Mouse (Mus musculus) myocyte (in vitro differentiated cells): ENCODE measurements around the gene Cst6. TPM values are rescaled to one million over a fixed set of nuclear protein-coding genes. Genes with fewer than 3 reads are reported as not detected.
A peak's percentile ranks its signal among the peaks of the same experiment; 100 is the strongest.

Experiments
- H3K27me3 ChIP-seq: one replicate; pipeline ENCODE4 v1.6.1; 2011; ENCODE audit not compliant: control insufficient read depth, insufficient read depth, insufficient read length
- H3K36me3 ChIP-seq: one replicate; pipeline ENCODE4 v1.6.1; 2011; ENCODE audit not compliant: control insufficient read depth, insufficient read depth
- H3K4me2 ChIP-seq: one replicate; pipeline ENCODE4 v1.6.1; 2011; ENCODE audit warnings: low read depth, control low read depth
- H3K4me3 ChIP-seq: one replicate; pipeline ENCODE4 v1.5.1; 2011; ENCODE audit warnings: mild to moderate bottlenecking, control low read depth, moderate library complexity
- H3K79me2 ChIP-seq: one replicate; pipeline ENCODE4 v1.6.1; 2011; ENCODE audit not compliant: control insufficient read depth, insufficient read depth
- H3ac ChIP-seq: one replicate; pipeline ENCODE4 v1.6.1; 2011; ENCODE audit not compliant: control insufficient read depth, insufficient read length
- CEBPB ChIP-seq: IDR thresholded peaks from 2 replicates; pipeline ENCODE4 v1.6.1; 2011; ENCODE audit warnings: mild to moderate bottlenecking, moderate library complexity; ENCODE audit not compliant: poor library complexity, insufficient read depth, severe bottlenecking
- E2F4 ChIP-seq: IDR thresholded peaks from one replicate; pipeline ENCODE4 v1.6.1; 2011; ENCODE audit warnings: mild to moderate bottlenecking, control low read depth, moderate library complexity; ENCODE audit not compliant: insufficient read depth
- MAX ChIP-seq: IDR thresholded peaks from one replicate; pipeline ENCODE4 v1.6.1; 2011; ENCODE audit warnings: low read depth, mild to moderate bottlenecking, control low read depth
- MYOD1 ChIP-seq, 3 experiments: IDR thresholded peaks; one replicate each; pipeline ENCODE4 v1.6.1; 2011; ENCODE audit warnings: control low read depth in 2 of 3, low read depth in 2 of 3, mild to moderate bottlenecking in 2 of 3, moderate library complexity in 1 of 3; ENCODE audit not compliant: insufficient read length in 2 of 3, control insufficient read depth in 1 of 3
- MYOG ChIP-seq, 3 experiments: IDR thresholded peaks; one replicate each; pipeline ENCODE4 v1.6.1; 2011; ENCODE audit warnings: control low read depth in 2 of 3, low read depth in 2 of 3, mild to moderate bottlenecking in 2 of 3; ENCODE audit not compliant: insufficient read length in 2 of 3, control insufficient read depth in 1 of 3, insufficient read depth in 1 of 3
- POLR2A ChIP-seq: IDR thresholded peaks from one replicate; pipeline ENCODE4 v1.6.1; 2011; ENCODE audit warnings: low read depth, mild to moderate bottlenecking, control low read depth, moderate library complexity; ENCODE audit not compliant: insufficient read length
- POLR2AphosphoS2 ChIP-seq: IDR thresholded peaks from one replicate; pipeline ENCODE4 v1.6.1; 2011; ENCODE audit warnings: low read depth, control low read depth; ENCODE audit not compliant: insufficient read length
- REST ChIP-seq: IDR thresholded peaks from one replicate; pipeline ENCODE4 v1.6.1; 2011; ENCODE audit warnings: mild to moderate bottlenecking, control low read depth, moderate library complexity; ENCODE audit not compliant: insufficient read depth, insufficient read length
- SRF ChIP-seq: IDR thresholded peaks from one replicate; pipeline ENCODE4 v1.6.1; 2011; ENCODE audit warnings: low read depth; ENCODE audit not compliant: control insufficient read depth, insufficient read length
- TCF12 ChIP-seq: IDR thresholded peaks from one replicate; pipeline ENCODE4 v1.6.1; 2011; ENCODE audit warnings: mild to moderate bottlenecking, control low read depth; ENCODE audit not compliant: poor library complexity, insufficient read depth, severe bottlenecking
- TCF3 ChIP-seq: IDR thresholded peaks from one replicate; pipeline ENCODE4 v1.6.1; 2011; ENCODE audit warnings: low read depth, control low read depth; ENCODE audit not compliant: insufficient read length
- USF1 ChIP-seq: IDR thresholded peaks from one replicate; pipeline ENCODE4 v1.6.1; 2011; ENCODE audit warnings: low read depth, mild to moderate bottlenecking, control low read depth, moderate library complexity
- polyA plus RNA-seq: library from polyadenylated mRNA; unstranded; fragments of >200 nt; fragmentation: generic; extraction: Trizol; gene quantifications from one replicate; pipeline ENCODE4 v1.2.1, GENCODE M21; 2012; ENCODE audit warnings: missing spikeins

Gene Cst6
- polyA plus RNA-seq, 1 experiment: 28.0 TPM

GRCm38 (mm10) chr19:5362186-5362585 is 12.8 kb upstream of the Cst6 start:
- no peaks in the 10 kb centered on the region for H3K27me3 ChIP-seq

GRCm38 (mm10) chr19:5356080-5356479 is 6.7 kb upstream of the Cst6 start:
- no peak overlapping the region for H3ac ChIP-seq
- H3K4me3 ChIP-seq: no peak overlapping the region
- no peaks in the 10 kb centered on the region for H3K36me3 ChIP-seq
- TF ChIP-seq REST (no peak), MYOD1 (IDR thresholded peaks at IDR 0.05; ENCODE audit: control insufficient read depth in 1 of 3, insufficient read length in 2 of 3, low read depth in 2 of 3) (no peak), MAX (no peak), POLR2A (no peak), POLR2AphosphoS2 (no peak), MYOG (IDR thresholded peaks at IDR 0.05; ENCODE audit: control insufficient read depth in 1 of 3, insufficient read depth in 1 of 3, insufficient read length in 2 of 3, low read depth in 2 of 3) (no peak), USF1 (no peak), SRF (no peak)
- H3K79me2 ChIP-seq: no peaks in the 10 kb centered on the region
- H3K27me3 ChIP-seq: no peaks in the 10 kb centered on the region
- H3K4me2 ChIP-seq: no peak overlapping the region

More at GRCm38 (mm10) chr19:5362186-5362585, 12.8 kb upstream of the Cst6 start:
- Histone ChIP-seq H3K4me3 (no peak overlapping the region), H3K79me2 (peaks cover 32% of the 10 kb centered on the region), H3ac (no peak overlapping the region), H3K4me2 (no peak overlapping the region), H3K36me3 (no peaks in the 10 kb centered on the region)
- TF ChIP-seq MYOG (IDR thresholded peaks at IDR 0.05; ENCODE audit: control insufficient read depth in 1 of 3, insufficient read depth in 1 of 3, insufficient read length in 2 of 3, low read depth in 2 of 3) (no peak), MYOD1 (IDR thresholded peaks at IDR 0.05; ENCODE audit: control insufficient read depth in 1 of 3, insufficient read length in 2 of 3, low read depth in 2 of 3) (peak in 1 of 3 experiments; percentile 29), TCF12 (no peak)

- no peak overlapping the region for H3K4me2 ChIP-seq
- TF ChIP-seq REST (no peak), SRF (no peak), POLR2A (no peak), E2F4 (no peak), MYOG (IDR thresholded peaks at IDR 0.05; ENCODE audit: control insufficient read depth in 1 of 3, insufficient read depth in 1 of 3, insufficient read length in 2 of 3, low read depth in 2 of 3) (no peak), MYOD1 (IDR thresholded peaks at IDR 0.05; ENCODE audit: control insufficient read depth in 1 of 3, insufficient read length in 2 of 3, low read depth in 2 of 3) (no peak), POLR2AphosphoS2 (no peak), TCF3 (no peak), USF1 (no peak), MAX (no peak), CEBPB (no peak), TCF12 (no peak)
- H3K4me3 ChIP-seq: no peak overlapping the region
- H3ac ChIP-seq: no peak overlapping the region
- no peaks in the 10 kb centered on the region for H3K27me3 ChIP-seq
- no peaks in the 10 kb centered on the region for H3K36me3 ChIP-seq
- H3K79me2 ChIP-seq: no peaks in the 10 kb centered on the region
These were observed 4.2 kb upstream of the Cst6 start for GRCm38 (mm10) chr19:5353609-5354008.

- peak overlapping the region; percentile 81 for H3K4me2 ChIP-seq
- no peaks in the 10 kb centered on the region for H3K27me3 ChIP-seq
- TF ChIP-seq TCF3: no peak
- no peak for TF ChIP-seq CEBPB
- no peak for TF ChIP-seq MAX
- no peak for TF ChIP-seq REST
- no peak for TF ChIP-seq USF1
- TF ChIP-seq POLR2AphosphoS2: no peak
- no peak for TF ChIP-seq SRF
- TF ChIP-seq MYOG (IDR thresholded peaks at IDR 0.05; ENCODE audit: control insufficient read depth in 1 of 3, insufficient read depth in 1 of 3, insufficient read length in 2 of 3, low read depth in 2 of 3): no peak
- TF ChIP-seq MYOD1 (IDR thresholded peaks at IDR 0.05; ENCODE audit: control insufficient read depth in 1 of 3, insufficient read length in 2 of 3, low read depth in 2 of 3): no peak
- TF ChIP-seq E2F4: no peak
- no peak for TF ChIP-seq POLR2A
- no peak for TF ChIP-seq TCF12
- no peak overlapping the region for H3ac ChIP-seq
- H3K36me3 ChIP-seq: no peaks in the 10 kb centered on the region
- H3K4me3 ChIP-seq: no peak overlapping the region
- H3K79me2 ChIP-seq: no peaks in the 10 kb centered on the region
These were observed 560 bp downstream of the Cst6 start for GRCm38 (mm10) chr19:5348526-5349501.
